8 mouse cellular contexts compared by ENCODE assay signal in genomic region chr13:67194340-67194894, GRCm38 (mm10). TPM values are rescaled to one million over a fixed set of nuclear protein-coding genes. Genes with fewer than 3 reads are reported as not detected.
DNase-seq lines count a peak whose midpoint lies in the region; ATAC-seq and TF ChIP-seq lines count a peak whose summit lies in the region.

Gene Zfp455 (plus strand): TSS chr13:67194506.

- H3K4me2 ChIP-seq in lung, embryonic 14.5 days: peak within 1 kb of the TSS; percentile 66

- TF ChIP-seq POLR2A in olfactory bulb, adult 2 months (IDR thresholded peaks at IDR 0.05; ENCODE audit: insufficient read depth, low read depth, low read length): no peak

- 3% methylated on average over 13 of the region's 13 CpGs for WGBS in lung, embryonic 14.5 days
- WGBS in olfactory bulb, adult 2 months: 2% methylated on average over 13 of the region's 13 CpGs

- peak; percentile 82 for ATAC-seq in G1E (ENCODE audit: extremely low read depth, insufficient number of reproducible peaks, low FRiP score, poor library complexity, severe bottlenecking)
- peak; percentile 95 to 97 for ATAC-seq in hematopoietic stem cell, adult 5-6 weeks (replicated peaks in 1 of 2; ENCODE audit: insufficient read depth in 1 of 2, low FRiP score in 2 of 2, low TSS enrichment in 1 of 2, low read depth in 1 of 2, poor library complexity in 2 of 2, severe bottlenecking in 2 of 2)
- ATAC-seq in lung, embryonic 14.5 days (ENCODE audit: insufficient read depth): peak; percentile 95

- no peaks in the 10 kb centered on the region for H3K36me3 ChIP-seq in G1E (replicated peaks)
- no peaks in the 10 kb centered on the region for H3K36me3 ChIP-seq in lung, embryonic 14.5 days (ENCODE audit: insufficient read depth)

- no peak for TF ChIP-seq CTCF in G1E (IDR thresholded peaks at IDR 0.05; ENCODE audit: low read depth, low read length)
- TF ChIP-seq CTCF in lung, embryonic 14.5 days (IDR thresholded peaks at IDR 0.05; ENCODE audit: low read depth): no peak
- TF ChIP-seq CTCF in olfactory bulb, adult 2 months (IDR thresholded peaks at IDR 0.05; ENCODE audit: insufficient read depth, low read depth, low read length): no peak

- H3K9me3 ChIP-seq in G1E (replicated peaks): no peaks in the 10 kb centered on the region
- no peaks in the 10 kb centered on the region for H3K9me3 ChIP-seq in lung, embryonic 14.5 days (ENCODE audit: low read depth, low read length)

- no peaks in the 10 kb centered on the region for H3K27me3 ChIP-seq in G1E (ENCODE audit: insufficient read depth, low read length)
- no peaks in the 10 kb centered on the region for H3K27me3 ChIP-seq in lung, embryonic 14.5 days (ENCODE audit: insufficient read depth, low read length)

- peak; percentile 9 for DNase-seq in G1E (ENCODE audit: low spot score)
- DNase-seq in cerebellum, adult 11 months: peak; percentile 52
- DNase-seq in forelimb bud, embryonic 11.5 days (ENCODE audit: low read depth, low spot score): peak; percentile 65
- peak; percentile 38 to 40 for DNase-seq in layer of hippocampus, adult 8-10 months (ENCODE audit: low spot score in 2 of 2)
- peak; percentile 90 for DNase-seq in lung, embryonic 14.5 days
- DNase-seq in thymus, postnatal 14 days: peak; percentile 36

- peak within 1 kb of the TSS; percentile 70 for H3K9ac ChIP-seq in lung, embryonic 14.5 days

- H3K4me1 ChIP-seq in G1E (ENCODE audit: insufficient read depth, low read depth, low read length): peaks cover 10% of the 10 kb centered on the region; the same call in 1 of the 2 replicates
- H3K4me1 ChIP-seq in lung, embryonic 14.5 days (ENCODE audit: insufficient read depth): no peaks in the 10 kb centered on the region
- no peaks in the 10 kb centered on the region; the same call in 1 of the 2 replicates for H3K4me1 ChIP-seq in olfactory bulb, adult 2 months (ENCODE audit: control insufficient read depth, insufficient read depth, low read length)

- no peak within 1 kb of the TSS; the same call in 1 of the 2 replicates for H3K27ac ChIP-seq in lung, embryonic 14.5 days (ENCODE audit: low read depth)
- H3K27ac ChIP-seq in olfactory bulb, adult 2 months (ENCODE audit: insufficient read depth, low read depth, low read length): no peak within 1 kb of the TSS; the same call in 1 of the 2 replicates

- H3K4me3 ChIP-seq in G1E (ENCODE audit: low read depth, low read length): peak within 1 kb of the TSS; percentile 68
- H3K4me3 ChIP-seq in lung, embryonic 14.5 days (ENCODE audit: low read depth, low read length): peak within 1 kb of the TSS; percentile 62
- H3K4me3 ChIP-seq in olfactory bulb, adult 2 months (ENCODE audit: insufficient read depth, low read depth, low read length): peak within 1 kb of the TSS; percentile 100

RNA-seq across cellular contexts. Expression of gene Zfp455, which starts in this region (rescaled TPM):
- total RNA-seq in G1E (2014; fragmentation: Nextera tagmentation) (3.2 and 4.9 TPM in 2 replicates), G1E (2017) (2.6 and 2.7 TPM in 2 replicates)
- 0.04 and 0.09 TPM in 2 replicates for polyA plus RNA-seq in G1E (2012)
- 4.4 and 6.6 TPM in 2 replicates for total RNA-seq in hematopoietic stem cell, adult 5-6 weeks (2017)
- total RNA-seq in layer of hippocampus, adult 8-10 months (2022): 1 to 10 TPM; 2.3 to 4.3 (median 3.8) TPM
- polyA plus RNA-seq in lung, embryonic 14.5 days (2014; fragmentation: Nextera tagmentation; extraction: Ambion mirVana): 0.83 and 1.3 TPM in 2 replicates
- polyA plus RNA-seq in olfactory bulb, adult 2 months (2012; ENCODE audit: insufficient read depth, insufficient read length, low replicate concordance, missing spikeins): not detected in 2 replicates

Comparison
In these comparisons a context has a peak if more than half of its experiments do, and no peak if none do; other contexts are left out.
1. DNase-seq: peak in every context shown above with its lines; median percentile 90 in lung, embryonic 14.5 days; 65 in forelimb bud, embryonic 11.5 days; 52 in cerebellum, adult 11 months; 39 in layer of hippocampus, adult 8-10 months; 36 in thymus, postnatal 14 days; 9 in G1E.